Mouse (Mus musculus) urinary bladder, postnatal 36 days (tissue): ENCODE measurements at regions not wholly inside any gene's neighbourhood (a gene's known extent, or its start where the extent isn't known, plus 50 kb on each side); places are given as distances from the start of the nearest gene placed in this dataset.
A peak's percentile ranks its signal among the peaks of the same experiment; 100 is the strongest.

Experiments used
- DNase-seq, 2 experiments: peaks; one replicate each; pipeline ENCODE4 v3.0.0; 2022; ENCODE audit warnings: low spot score in 2 of 2, mixed read lengths in 1 of 2

DNA sequence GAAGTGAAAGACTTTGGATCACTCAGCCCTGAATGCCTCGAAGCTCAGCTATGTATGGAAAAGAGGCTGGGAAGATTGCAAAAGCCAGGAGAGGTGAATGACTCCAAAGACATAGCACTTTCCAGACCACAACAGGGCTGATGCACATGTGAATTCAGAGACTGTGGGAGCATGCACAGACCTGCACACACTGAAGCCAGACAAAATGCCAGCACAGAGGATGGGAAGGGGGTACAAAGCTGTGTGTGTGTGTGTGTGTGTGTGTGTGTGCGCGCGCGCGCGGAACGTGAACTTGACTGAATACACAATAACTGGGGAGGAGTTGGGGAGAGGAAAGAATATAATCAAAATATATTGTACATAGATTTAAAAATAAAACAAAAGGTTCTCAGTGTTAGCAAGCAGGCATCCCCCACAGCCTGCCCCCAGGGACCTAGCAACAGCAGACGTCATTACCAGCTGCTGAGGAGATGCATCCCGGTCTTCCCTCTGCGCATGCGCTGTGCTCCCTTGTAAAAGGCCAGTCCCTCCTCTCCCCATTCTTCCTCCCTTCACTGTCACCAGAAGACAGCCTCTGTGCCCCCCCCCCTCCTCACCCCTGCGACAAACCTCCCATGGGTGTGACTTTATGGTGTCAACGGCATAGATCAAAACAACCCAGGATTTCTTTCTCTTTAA is 89.5 kb upstream of the Mrps22 start:
- peak; percentile 22 to 52 for DNase-seq

DNA sequence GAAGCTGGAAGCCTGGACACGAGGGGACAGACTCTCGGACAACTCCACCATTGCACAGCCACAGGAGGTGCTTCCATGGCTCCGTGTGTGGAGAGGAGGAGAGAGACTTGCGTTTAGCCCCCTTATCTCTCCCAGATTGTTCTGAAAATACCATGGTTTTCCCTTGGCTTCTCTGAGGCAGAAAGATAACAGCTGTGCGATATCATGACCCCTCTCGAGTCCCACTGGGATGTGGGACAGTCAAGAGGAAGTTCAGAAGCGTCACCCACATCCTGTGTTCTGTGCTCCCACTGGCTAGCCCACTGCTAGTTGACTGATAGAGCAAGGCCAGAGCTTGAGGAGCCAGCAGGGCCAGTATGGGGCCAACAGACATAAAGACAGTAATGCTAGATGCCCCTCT is 84.1 kb upstream of the Mrps22 start:
- no peak for DNase-seq

DNA sequence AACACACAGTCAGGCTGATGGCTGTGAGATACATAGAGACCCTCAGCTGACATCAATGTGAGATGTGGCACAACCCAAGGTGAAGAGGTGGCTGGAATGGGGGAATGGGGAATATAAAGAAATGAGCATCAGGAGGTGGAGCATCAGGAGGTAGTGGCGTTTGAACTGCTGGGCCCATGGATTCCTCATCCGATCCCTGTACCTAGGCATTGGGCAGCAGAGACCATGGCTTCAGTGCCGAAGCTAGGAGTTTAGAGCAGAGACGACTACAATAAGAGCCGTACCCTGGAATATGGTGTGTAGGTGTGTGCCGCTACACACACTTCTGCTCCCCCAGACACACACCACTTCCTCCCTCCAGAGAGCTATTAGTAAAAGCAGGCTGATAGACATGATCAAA is 82.9 kb upstream of the Mrps22 start:
- DNase-seq: no peak

DNA sequence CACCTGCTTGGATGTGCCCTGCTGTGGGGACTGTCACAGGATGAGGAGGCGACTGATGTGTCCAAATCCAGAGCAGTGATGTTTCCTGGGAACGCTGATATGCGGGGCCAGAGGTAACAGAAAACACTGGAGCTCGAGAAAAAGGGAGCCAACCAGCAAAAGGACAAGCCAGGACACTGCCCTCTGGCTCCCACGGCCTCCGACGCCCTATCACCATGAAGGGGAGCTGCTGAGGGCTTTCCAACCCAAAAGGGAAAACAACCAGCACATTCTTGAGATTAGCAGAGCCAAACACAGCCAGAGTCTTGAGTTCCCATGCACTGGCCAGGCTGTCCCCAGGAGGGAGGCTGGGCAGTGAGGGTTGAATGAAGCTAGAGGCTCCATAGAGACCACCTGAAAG is 74.2 kb upstream of the Mrps22 start:
- no peak for DNase-seq

DNA sequence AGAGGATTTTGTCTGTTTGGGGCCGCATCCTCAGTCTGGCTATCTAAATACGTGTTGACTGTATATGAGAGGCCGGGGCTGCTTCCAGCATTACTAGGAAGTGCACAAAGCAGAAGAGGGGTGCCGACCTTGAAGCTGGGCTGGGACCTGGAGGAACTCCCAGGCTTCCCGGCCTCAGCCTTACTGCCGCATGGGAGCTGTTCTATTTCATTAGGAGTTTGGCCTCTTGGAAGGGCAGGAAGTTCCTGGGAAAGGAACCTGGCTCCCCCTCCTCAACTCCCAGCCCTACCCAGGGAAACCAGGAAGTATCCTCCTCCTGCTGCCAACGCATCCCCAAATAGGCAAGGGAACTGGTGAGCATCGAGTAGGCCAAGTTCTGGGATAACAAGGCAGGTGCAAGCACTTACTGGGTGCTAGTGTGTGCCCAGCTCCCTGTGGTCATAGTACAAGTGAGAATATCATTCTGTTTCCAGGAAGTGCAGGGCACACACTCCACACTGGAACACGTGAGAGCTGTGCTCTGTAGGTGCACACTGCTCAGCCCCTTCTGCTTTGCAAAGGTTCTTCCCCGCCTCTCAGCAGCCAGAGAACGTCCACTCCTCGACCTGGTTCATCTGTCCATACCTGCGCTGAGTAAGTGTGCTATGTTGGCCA is 72.1 kb upstream of the Mrps22 start:
- DNase-seq: no peak

DNA sequence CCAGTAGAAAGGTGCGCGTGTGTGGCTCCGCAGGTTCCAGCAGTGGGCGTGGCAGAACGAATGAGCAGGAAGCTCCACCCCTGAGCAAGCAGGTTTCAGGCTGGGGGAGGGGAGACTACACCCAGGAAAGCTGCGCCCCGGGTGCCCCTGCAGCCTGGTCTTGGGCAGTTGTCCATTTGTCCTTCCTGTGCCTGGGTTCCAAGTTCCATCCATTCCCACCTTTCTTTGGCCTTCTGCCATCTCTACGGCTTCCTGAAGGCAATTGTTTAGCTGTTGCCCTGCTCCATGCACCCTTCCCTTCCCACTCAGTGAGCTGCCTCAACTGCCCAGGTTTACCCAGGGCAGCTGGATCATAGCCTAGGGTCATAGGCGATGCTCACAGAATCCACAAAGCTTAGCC is 70.9 kb upstream of the Mrps22 start:
- DNase-seq: no peak

DNA sequence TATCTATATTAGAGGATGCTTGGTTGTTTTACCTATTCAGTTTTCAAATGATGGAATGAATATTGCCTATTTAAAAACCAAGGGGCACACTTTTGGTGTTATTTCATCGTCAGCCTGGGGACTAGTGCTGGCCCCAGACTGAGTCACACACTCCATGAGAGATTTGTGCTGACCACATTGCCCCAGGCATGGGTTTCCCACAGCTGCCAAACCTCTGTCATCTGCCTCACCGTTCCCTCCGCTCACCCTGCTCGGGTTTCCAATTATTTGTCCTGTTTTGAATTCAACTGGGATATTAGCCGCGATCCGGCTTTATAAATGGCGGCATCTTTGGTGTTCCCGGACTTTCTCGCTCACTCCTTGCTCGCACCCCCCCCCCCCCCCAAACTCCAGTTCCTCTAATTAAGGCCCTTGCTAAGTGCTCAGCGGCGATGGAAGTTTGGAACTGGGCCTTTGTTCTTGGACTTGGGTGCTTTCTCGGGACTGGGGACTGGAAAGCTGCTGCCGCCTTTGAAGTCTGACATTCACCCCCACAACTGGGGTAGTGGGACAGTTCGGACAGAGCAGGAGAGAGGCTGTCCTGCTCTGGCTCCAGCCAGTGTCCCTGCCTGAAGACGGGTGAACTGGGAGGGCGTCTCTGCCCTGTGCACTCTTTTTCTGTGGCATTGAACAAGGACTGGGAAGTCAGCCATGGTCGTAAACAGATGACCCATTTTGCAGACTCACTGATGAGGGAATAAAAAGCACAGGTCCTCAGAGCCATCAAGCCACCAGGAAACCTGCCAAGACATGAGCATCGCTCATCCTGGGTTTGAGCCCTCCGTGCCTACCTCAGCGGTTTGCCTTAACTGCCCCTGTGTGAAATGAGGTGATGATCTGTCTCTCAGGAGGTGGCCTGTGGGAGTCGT is 67.2 kb upstream of the Mrps22 start:
- DNase-seq: no peak

DNA sequence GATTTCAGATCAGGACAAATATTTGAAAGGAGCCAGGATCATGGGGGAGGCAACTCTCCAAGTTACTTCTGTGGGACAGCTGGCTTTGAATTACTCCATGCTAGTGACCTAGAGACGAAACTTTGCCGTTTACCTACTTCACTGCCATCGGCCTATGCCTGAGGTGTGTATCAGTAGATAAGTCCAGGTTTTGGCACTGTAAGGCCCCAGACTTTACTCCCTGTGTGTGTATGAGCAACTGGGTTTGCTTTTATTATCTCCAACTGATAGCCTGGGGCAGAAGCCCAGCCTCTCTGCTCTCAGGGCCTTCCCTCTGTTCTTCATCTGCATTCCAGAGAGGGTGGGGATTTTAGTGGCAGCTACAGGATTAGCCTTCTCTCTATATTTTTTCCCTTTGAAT is 65.6 kb upstream of the Mrps22 start:
- DNase-seq: no peak

DNA sequence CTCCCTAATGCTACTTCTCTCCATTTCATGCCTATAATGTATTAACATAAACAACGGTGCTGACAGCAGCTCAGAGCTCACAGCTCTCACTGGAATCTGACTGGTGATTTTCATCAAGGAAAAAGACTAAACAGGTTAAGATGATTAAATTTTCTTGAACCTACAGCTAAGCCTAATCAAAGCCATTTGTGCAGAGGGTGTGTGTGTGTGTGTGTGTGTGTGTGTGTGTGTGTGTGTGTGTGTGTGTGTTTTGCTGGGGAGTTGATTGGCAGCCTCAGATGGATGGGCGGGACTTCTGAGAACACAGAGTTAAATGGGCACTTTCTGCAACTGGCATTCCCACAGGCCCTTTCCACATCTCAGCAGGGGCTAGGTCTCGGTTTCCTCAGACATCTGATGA is 61.6 kb upstream of the Mrps22 start:
- DNase-seq: no peak

DNA sequence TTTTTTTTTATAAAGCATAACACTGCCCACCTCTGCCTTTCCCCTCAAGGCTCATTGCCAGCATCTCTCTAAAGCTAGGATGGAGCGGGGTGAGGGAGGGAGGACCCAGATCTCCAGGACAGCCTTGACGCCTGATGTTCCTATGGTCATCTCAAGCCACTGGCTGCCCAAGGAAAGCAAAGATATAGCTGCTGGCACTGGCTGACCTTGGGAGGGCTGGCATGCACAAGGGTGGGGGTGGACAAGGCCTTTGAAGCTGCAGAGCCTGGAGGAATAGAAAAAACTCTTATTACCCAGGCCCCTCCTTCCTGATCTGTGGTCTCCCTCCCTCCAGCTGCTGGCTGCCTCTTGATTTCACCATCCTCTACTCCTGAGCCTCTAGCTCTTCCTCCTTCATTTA is 50.2 kb upstream of the Mrps22 start:
- DNase-seq: no peak
